Mouse (Mus musculus) hindlimb bud, embryonic 11.5 days (tissue): ENCODE measurements around the gene Ap4b1.
"Not testable (repeated sequence)": the region's sequence is repeated elsewhere in the genome, so short reads cannot be mapped to it uniquely, and the experiment has no call there.

Experiments
- DNase-seq: peaks from one replicate; pipeline ENCODE4 v3.0.0-alpha.2; 2012; ENCODE audit warnings: low read depth, low spot score; ENCODE audit errors: extremely low spot score

Gene Ap4b1

GRCm38 (mm10) chr3:103808891-103809798, at the start of gene Ap4b1, which contains the start of the genes Dclre1b and Gm43064:
Gene Ap4b1 (plus strand): TSS chr3:103809520.
Gene Dclre1b (minus strand): TSS chr3:103809444.
Gene Gm43064 (plus strand): TSS chr3:103809573.
- DNase-seq: peak; percentile 57

- DNase-seq: no peak
Observed at GRCm38 (mm10) chr3:103766789-103767188, 42.5 kb upstream of the Ap4b1 start.

GRCm38 (mm10) chr3:103771531-103772130, 37.7 kb upstream of the Ap4b1 start:
- DNase-seq: no peak

GRCm38 (mm10) chr3:103772846-103773245, 36.5 kb upstream of the Ap4b1 start:
- DNase-seq: no peak

- no peak for DNase-seq
Observed at GRCm38 (mm10) chr3:103773508-103773907, 35.8 kb upstream of the Ap4b1 start.

- DNase-seq: no peak
Observed at GRCm38 (mm10) chr3:103774009-103774408, 35.3 kb upstream of the Ap4b1 start.

GRCm38 (mm10) chr3:103777940-103778339, 31.4 kb upstream of the Ap4b1 start:
- no peak for DNase-seq

- no peak for DNase-seq
Observed at GRCm38 (mm10) chr3:103778660-103779059, 30.7 kb upstream of the Ap4b1 start.

GRCm38 (mm10) chr3:103779183-103779582, 30.1 kb upstream of the Ap4b1 start:
- no peak for DNase-seq

- no peak for DNase-seq
Observed at GRCm38 (mm10) chr3:103780271-103780670, 29.0 kb upstream of the Ap4b1 start.

GRCm38 (mm10) chr3:103780777-103781176, 28.5 kb upstream of the Ap4b1 start:
- no peak for DNase-seq

GRCm38 (mm10) chr3:103782844-103783609, 26.3 kb upstream of the Ap4b1 start:
- no peak for DNase-seq

- DNase-seq: no peak
Observed at GRCm38 (mm10) chr3:103787225-103787624, 22.1 kb upstream of the Ap4b1 start.

GRCm38 (mm10) chr3:103789096-103789495, 20.2 kb upstream of the Ap4b1 start:
- DNase-seq: no peak

GRCm38 (mm10) chr3:103789891-103790345, 19.4 kb upstream of the Ap4b1 start:
- no peak for DNase-seq

- DNase-seq: no peak
Observed at GRCm38 (mm10) chr3:103790346-103791145, 18.8 kb upstream of the Ap4b1 start.

- DNase-seq: peak; percentile 26
Observed at GRCm38 (mm10) chr3:103791230-103792110, 17.9 kb upstream of the Ap4b1 start, which contains the start of gene Hipk1. Gene Hipk1 (minus strand): TSS chr3:103791563.

GRCm38 (mm10) chr3:103792111-103792406, 17.3 kb upstream of the Ap4b1 start:
- DNase-seq: not testable (repeated sequence)

GRCm38 (mm10) chr3:103792566-103792965, 16.8 kb upstream of the Ap4b1 start:
- no peak for DNase-seq

- DNase-seq: no peak
Observed at GRCm38 (mm10) chr3:103796389-103796788, 12.9 kb upstream of the Ap4b1 start.
